Mouse (Mus musculus): Measurements from ENCODE around the gene Sorcs3. TPM values are rescaled to one million over a fixed set of nuclear protein-coding genes. Genes with fewer than 3 reads are reported as not detected.

The Sorcs3 gene
- polyA plus RNA-seq (2012; ENCODE audit: insufficient read depth, low replicate concordance): not detected in 2 replicates

- H3K27me3 ChIP-seq (replicated peaks): peaks cover 49% of the 10 kb centered on the region
- no peaks in the 10 kb centered on the region for H3K36me3 ChIP-seq (replicated peaks; ENCODE audit: low read length)
- no peaks in the 10 kb centered on the region for H3K4me1 ChIP-seq
- no peak within 1 kb of the TSS for H3K4me3 ChIP-seq (replicated peaks)
- H3K9me3 ChIP-seq: peaks cover 17% of the 10 kb centered on the region; the same call in 1 of the 2 replicates
- TF ChIP-seq FLI1 (IDR thresholded peaks at IDR 0.05; ENCODE audit: low read length): no peak
- no peak for TF ChIP-seq GATA1 (IDR thresholded peaks at IDR 0.05; ENCODE audit: borderline replicate concordance, low read length)
Observed at GRCm38 (mm10) chr19:48205929-48206814, at the start of gene Sorcs3. Gene Sorcs3, plus strand, starts transcription at chr19:48206025.

GRCm38 (mm10) chr19:48165341-48165740, 40.5 kb upstream of the Sorcs3 start:
- H3K4me3 ChIP-seq (replicated peaks): no peak overlapping the region
- no peak for TF ChIP-seq GATA1 (IDR thresholded peaks at IDR 0.05; ENCODE audit: borderline replicate concordance, low read length)
- TF ChIP-seq FLI1 (IDR thresholded peaks at IDR 0.05; ENCODE audit: low read length): no peak
- no peaks in the 10 kb centered on the region for H3K4me1 ChIP-seq
- H3K9me3 ChIP-seq: no peaks in the 10 kb centered on the region
- no peaks in the 10 kb centered on the region for H3K27me3 ChIP-seq (replicated peaks)
- H3K36me3 ChIP-seq (replicated peaks; ENCODE audit: low read length): no peaks in the 10 kb centered on the region

GRCm38 (mm10) chr19:48167110-48167509, 38.7 kb upstream of the Sorcs3 start:
- no peaks in the 10 kb centered on the region for H3K27me3 ChIP-seq (replicated peaks)
- H3K9me3 ChIP-seq: no peaks in the 10 kb centered on the region
- no peak overlapping the region for H3K4me3 ChIP-seq (replicated peaks)
- no peak for TF ChIP-seq GATA1 (IDR thresholded peaks at IDR 0.05; ENCODE audit: borderline replicate concordance, low read length)
- TF ChIP-seq FLI1 (IDR thresholded peaks at IDR 0.05; ENCODE audit: low read length): no peak
- no peaks in the 10 kb centered on the region for H3K36me3 ChIP-seq (replicated peaks; ENCODE audit: low read length)
- H3K4me1 ChIP-seq: no peaks in the 10 kb centered on the region

GRCm38 (mm10) chr19:48168284-48168683, 37.5 kb upstream of the Sorcs3 start:
- Histone ChIP-seq H3K9me3 (no peaks in the 10 kb centered on the region), H3K36me3 (replicated peaks; ENCODE audit: low read length) (no peaks in the 10 kb centered on the region), H3K4me3 (replicated peaks) (no peak overlapping the region), H3K4me1 (no peaks in the 10 kb centered on the region), H3K27me3 (replicated peaks) (no peaks in the 10 kb centered on the region)
- TF ChIP-seq GATA1 (IDR thresholded peaks at IDR 0.05; ENCODE audit: borderline replicate concordance, low read length) (no peak), FLI1 (IDR thresholded peaks at IDR 0.05; ENCODE audit: low read length) (no peak)

GRCm38 (mm10) chr19:48174717-48175116, 31.1 kb upstream of the Sorcs3 start:
- Histone ChIP-seq H3K9me3 (no peaks in the 10 kb centered on the region), H3K27me3 (replicated peaks) (no peaks in the 10 kb centered on the region), H3K4me1 (no peaks in the 10 kb centered on the region), H3K4me3 (replicated peaks) (no peak overlapping the region), H3K36me3 (replicated peaks; ENCODE audit: low read length) (no peaks in the 10 kb centered on the region)
- TF ChIP-seq FLI1 (IDR thresholded peaks at IDR 0.05; ENCODE audit: low read length) (no peak), GATA1 (IDR thresholded peaks at IDR 0.05; ENCODE audit: borderline replicate concordance, low read length) (no peak)

GRCm38 (mm10) chr19:48203928-48204470, 1.8 kb upstream of the Sorcs3 start:
- no peaks in the 10 kb centered on the region for H3K36me3 ChIP-seq (replicated peaks; ENCODE audit: low read length)
- H3K4me3 ChIP-seq (replicated peaks): no peak overlapping the region
- TF ChIP-seq FLI1 (IDR thresholded peaks at IDR 0.05; ENCODE audit: low read length) (no peak), GATA1 (IDR thresholded peaks at IDR 0.05; ENCODE audit: borderline replicate concordance, low read length) (no peak)
- peaks cover 46% of the 10 kb centered on the region for H3K27me3 ChIP-seq (replicated peaks)
- H3K9me3 ChIP-seq: peaks cover 21% of the 10 kb centered on the region; the same call in 1 of the 2 replicates
- no peaks in the 10 kb centered on the region for H3K4me1 ChIP-seq

GRCm38 (mm10) chr19:48204476-48204875, 1.3 kb upstream of the Sorcs3 start:
- Histone ChIP-seq H3K36me3 (replicated peaks; ENCODE audit: low read length) (no peaks in the 10 kb centered on the region), H3K4me3 (replicated peaks) (no peak overlapping the region), H3K27me3 (replicated peaks) (peaks cover 46% of the 10 kb centered on the region), H3K4me1 (no peaks in the 10 kb centered on the region), H3K9me3 (peaks cover 20% of the 10 kb centered on the region; the same call in 1 of the 2 replicates)
- TF ChIP-seq FLI1 (IDR thresholded peaks at IDR 0.05; ENCODE audit: low read length) (no peak), GATA1 (IDR thresholded peaks at IDR 0.05; ENCODE audit: borderline replicate concordance, low read length) (no peak)

GRCm38 (mm10) chr19:48204892-48205761, 698 bp upstream of the Sorcs3 start:
- no peak for TF ChIP-seq GATA1 (IDR thresholded peaks at IDR 0.05; ENCODE audit: borderline replicate concordance, low read length)
- no peak for TF ChIP-seq FLI1 (IDR thresholded peaks at IDR 0.05; ENCODE audit: low read length)
- H3K4me1 ChIP-seq: no peaks in the 10 kb centered on the region
- H3K36me3 ChIP-seq (replicated peaks; ENCODE audit: low read length): no peaks in the 10 kb centered on the region
- no peak overlapping the region for H3K4me3 ChIP-seq (replicated peaks)
- peaks cover 17% of the 10 kb centered on the region; the same call in 1 of the 2 replicates for H3K9me3 ChIP-seq
- peaks cover 49% of the 10 kb centered on the region for H3K27me3 ChIP-seq (replicated peaks)
